Mouse (Mus musculus): ENCODE results near the gene Src.

The Src gene

DNA sequence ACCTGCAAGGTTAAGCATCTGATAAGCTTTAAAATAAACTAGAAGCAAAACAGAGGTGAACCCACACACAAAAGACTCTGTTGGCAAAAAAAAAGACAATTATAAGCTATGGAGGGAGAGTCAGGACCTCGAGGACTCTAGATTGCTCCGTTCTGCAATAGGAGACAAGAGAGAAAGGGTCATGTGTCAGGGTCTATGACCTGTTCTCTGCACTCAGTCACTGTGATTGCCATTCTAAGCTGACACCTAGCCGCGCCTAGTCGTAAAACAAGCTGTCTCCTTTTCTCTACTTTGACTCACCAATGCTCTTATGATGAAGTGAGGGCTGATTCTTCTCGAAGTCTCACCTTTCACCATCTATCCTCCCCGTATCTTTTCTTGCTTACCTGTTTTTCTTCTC lies 5.7 kb upstream of the Src start:
- no peak for DNase-seq (ENCODE audit: low spot score)

DNA sequence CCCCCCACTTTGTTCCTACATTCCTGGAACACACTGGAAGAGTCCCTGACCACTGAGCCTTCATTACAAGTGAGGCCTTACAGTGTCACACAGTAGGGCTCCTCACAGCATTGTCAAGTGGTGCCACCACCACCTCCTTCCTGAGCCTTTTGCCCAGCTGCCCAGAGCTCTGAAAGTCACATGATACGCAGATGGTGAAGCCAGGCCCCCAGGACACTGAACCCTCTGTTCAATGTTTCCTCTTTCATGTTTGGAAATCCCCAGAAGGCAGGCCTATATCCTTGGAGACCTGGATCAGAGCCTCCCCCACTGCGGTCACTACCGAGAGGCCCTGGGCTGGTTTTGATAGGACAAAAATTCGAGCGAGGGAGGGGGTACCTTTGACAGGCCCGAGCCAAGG lies 1.0 kb upstream of the Src start:
- no peak for DNase-seq (ENCODE audit: low spot score)

- no peak for DNase-seq (ENCODE audit: low spot score)
Observed at GRCm38 (mm10) chr2:157418609-157419071, 396 bp downstream of the Src start.

DNA sequence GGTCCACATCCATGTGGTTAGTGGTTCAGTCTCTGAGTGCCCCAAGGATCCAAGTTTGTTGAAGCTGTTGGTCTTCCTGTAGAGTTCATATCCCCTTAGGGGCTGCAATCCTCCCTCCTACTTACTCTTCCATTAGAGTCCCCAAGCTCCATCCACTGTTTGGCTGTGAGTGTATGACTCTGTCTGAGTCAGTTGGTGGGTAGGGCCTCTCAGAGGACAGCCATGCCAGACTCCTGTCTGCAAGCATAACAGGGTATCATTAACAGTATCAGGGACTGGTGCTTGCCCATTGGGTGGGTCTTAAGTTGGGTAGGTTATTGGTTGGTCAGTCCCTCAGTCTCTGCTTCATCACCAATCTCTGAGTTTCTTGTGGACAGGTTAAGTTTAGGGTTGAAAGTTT lies 1.3 kb downstream of the Src start:
- no peak for DNase-seq (ENCODE audit: low spot score)

DNA sequence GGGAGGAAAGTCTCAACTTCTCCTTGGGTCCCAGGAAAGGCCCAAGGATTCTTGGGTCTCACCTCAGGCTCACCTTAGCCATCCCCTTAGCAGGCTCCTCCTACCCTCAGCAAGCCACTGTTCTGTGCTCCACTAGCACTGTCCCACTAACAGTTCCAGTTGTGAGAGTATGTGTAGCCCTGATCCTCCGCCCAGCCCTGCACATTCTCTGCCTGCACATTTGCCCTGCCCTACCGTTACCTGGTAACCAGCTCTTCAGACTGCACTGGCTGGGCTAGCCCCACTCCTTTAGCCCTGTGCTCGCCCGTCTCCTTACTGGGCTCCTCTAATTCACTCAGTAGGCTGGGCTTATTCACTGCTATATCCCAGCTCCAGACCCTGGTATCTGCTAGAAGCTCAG lies 2.2 kb downstream of the Src start:
- no peak for DNase-seq (ENCODE audit: low spot score)

GRCm38 (mm10) chr2:157422062-157422655 lies 3.9 kb downstream of the Src start:
- DNase-seq (ENCODE audit: low spot score), result no peak

DNA sequence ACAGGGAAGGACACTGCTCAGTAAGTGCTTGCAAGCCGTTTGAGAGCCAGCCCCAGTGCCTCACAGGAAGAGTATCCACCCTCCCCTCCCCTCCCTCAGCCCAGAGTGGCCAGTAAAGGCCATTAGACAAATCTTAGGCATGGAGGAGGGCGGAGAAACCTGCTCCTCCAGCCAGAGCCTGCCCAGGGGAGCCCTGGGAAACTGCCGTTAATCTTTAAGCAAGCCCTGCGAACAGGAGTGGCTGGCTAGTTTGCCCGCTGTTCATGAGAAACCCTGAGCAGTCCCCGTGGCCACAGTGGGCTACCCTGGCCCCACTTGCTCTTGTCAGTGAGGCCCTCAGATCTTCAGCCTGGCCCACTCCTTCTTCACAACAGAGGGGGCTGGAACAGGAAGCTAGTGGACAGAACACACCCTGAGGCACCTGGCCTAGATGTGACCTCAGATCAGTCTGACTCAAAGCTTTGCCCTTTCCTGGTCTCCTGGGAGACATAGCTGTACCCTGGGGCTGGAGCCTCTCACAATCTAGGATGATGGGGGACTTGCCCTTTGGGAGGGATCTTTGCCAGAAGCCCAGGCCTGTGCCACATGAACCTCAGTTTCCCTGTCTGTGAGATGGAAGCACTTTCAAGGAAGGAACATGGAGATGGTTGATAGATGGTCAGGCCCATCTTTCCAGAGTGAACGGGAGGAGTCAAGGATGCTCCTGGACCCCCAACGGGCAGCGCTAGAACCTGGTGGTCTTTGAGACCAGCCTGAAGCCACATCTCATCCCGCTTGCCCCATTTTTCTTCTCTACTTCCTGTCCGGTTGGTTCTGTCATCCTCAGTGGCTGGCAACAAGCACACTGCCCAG lies 4.8 kb downstream of the Src start:
- DNase-seq (ENCODE audit: low spot score), result peak; percentile 73

GRCm38 (mm10) chr2:157423706-157424125 lies 5.5 kb downstream of the Src start:
- DNase-seq (ENCODE audit: low spot score), result peak; percentile 45

- peak; percentile 21 for DNase-seq (ENCODE audit: low spot score)
Observed at GRCm38 (mm10) chr2:157424126-157424903, 6.1 kb downstream of the Src start.

DNA sequence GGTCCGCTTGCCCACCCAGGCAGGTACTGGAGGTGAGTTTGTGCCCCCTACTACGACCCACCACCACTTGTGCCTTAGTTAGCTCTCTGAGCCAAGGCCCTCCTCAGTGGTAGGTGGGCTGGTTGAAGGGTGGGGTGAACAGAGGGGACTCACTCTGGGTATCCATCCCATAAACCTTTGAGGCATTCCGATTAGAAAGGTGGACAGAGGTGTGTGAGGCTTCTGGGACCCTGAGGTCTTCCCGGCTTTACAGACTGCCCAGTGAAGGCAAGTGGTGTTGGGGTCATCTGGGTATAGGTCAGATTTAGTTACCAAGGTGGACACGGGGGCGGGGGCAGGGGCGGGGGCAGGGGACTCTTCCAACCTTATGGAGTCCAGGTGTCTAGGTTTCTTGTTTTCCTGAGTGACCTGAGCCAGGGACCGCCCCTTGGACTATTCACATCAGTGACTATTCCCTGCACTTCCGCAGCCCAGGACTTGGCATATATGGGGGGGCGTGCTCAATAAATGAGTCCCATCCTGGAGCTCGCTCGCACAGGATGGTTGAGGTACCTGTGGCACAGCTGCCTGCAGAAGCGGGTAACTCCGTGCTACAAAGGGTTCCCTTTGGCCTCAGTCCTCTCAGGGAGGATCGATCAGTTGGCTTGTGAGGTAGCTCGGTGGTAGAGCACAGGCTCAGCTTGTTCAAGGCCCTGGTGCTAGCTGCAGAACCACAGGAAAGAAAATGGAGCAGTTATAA lies 6.8 kb downstream of the Src start:
- DNase-seq (ENCODE audit: low spot score), result no peak

- DNase-seq (ENCODE audit: low spot score), result no peak
Observed at GRCm38 (mm10) chr2:157425643-157425988, 7.4 kb downstream of the Src start.

GRCm38 (mm10) chr2:157426171-157426570 lies 7.9 kb downstream of the Src start:
- peak; percentile 61 for DNase-seq (ENCODE audit: low spot score)

DNA sequence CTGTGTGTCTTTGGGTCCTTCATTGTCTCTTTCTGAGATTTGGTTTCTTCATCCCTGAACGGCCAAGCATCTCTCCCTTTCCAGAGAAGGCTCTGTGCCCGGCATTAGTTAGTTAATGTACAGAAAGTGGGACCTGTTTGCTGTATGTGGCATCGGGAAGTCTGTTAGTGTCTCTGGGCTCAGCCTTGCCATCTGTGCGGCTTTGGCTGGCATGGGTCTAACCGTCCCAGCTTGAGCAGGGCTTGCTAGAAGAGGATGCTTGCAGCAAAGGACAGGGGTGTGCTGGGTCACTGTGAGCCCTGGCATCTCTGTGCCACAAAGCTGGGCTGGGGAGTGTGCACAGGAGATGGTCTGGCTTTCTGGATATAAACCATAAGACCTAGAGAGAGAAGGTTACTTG lies 8.9 kb downstream of the Src start:
- DNase-seq (ENCODE audit: low spot score), result no peak

DNA sequence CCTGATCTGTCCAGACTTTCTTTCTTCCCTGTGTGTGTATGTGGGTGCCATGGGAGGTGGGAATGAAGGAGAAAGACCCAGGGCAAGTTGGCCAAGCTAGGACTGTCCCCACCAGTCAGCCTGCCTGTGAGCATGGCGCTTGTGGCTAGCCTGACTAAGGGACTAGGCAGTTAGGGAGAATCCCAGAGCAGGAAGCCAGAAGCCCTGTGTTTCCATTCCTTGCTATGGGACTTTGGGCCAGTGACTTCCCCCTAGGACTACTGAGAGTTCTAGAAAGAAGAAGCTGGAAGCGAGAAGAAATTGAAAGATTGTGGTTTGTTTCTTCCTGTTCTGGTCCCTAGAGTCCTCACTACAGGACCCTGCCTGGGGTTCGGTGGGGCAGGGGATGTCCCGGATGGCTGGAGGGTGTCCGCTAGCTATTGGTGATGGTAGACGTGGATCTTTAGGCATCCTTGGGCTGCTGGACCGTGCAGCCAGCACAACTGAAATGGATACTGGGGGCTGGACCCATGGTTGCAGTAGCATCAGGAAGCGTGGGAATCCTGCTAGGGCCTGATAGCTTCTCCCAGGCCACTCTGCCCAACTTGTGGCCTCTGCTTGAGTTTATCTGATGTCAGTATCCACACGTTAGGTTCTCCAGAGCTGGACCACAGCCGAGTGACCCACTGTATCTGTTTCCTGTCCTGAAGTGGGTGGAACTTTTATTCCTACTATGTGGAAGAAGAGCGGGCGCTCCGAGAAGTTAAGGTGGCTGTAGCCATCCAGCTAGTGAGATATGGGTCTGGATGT lies 10.3 kb downstream of the Src start:
- no peak for DNase-seq (ENCODE audit: low spot score)

DNA sequence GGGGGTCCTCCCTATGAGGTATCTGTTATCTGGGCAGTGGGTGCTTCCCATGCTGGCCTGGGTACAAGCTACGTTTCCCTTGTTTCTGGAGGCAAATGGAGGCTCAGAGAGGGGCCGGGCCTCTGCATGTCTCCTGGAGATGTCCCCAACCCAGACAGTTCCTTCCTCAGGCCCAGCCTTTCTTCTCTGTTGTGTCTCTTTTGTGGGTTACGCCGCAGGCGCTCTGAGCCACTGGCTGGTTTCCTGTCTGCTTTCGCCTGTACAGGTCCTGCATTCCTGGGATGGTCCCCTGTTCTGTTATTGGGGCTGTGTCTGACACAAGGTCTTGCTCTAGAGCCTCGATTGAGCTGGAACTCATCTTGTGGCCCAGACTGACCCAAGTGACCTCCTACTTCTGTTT lies 11.5 kb downstream of the Src start:
- no peak for DNase-seq (ENCODE audit: low spot score)

DNA sequence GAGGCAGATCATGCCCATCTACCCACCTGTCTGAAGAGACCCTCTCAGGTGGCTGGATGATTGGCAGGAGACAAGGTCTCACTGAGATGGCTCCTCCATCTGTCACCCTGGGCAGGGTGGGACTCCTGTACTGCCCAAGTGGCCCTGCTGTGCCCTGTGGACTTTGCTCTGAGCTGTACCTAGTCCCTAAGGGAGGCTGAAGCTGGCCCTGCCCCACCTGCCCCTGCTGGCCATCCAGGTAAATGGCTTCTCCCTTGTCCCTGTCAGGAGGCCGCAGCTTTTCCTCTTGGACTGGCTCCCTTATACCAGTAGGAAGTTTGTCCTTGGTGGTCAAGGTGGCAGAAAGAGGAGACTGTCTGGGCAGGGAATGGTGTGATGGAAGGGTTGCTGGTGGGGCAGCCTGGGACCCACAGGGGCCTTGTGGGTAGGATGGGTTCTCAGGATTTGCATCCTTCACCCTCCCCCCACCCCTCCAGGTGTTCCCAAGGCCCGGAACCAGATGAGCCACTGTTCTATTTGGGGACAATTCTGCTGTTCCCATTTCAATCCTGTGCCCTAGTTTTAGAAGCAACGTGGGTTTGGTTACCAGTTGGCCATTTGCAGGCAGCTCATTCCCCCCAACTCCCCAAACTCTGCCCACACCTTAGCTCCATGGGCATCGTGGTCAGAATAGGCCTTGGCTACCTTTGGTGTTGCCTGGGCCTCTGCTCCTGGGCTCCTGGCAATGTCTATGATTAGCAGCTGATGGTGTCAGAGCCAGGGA lies 12.6 kb downstream of the Src start:
- no peak for DNase-seq (ENCODE audit: low spot score)

- DNase-seq (ENCODE audit: low spot score), result no peak
Observed at GRCm38 (mm10) chr2:157431912-157432311, 13.7 kb downstream of the Src start.

- no peak for DNase-seq (ENCODE audit: low spot score)
Observed at GRCm38 (mm10) chr2:157432476-157432875, 14.2 kb downstream of the Src start.

DNA sequence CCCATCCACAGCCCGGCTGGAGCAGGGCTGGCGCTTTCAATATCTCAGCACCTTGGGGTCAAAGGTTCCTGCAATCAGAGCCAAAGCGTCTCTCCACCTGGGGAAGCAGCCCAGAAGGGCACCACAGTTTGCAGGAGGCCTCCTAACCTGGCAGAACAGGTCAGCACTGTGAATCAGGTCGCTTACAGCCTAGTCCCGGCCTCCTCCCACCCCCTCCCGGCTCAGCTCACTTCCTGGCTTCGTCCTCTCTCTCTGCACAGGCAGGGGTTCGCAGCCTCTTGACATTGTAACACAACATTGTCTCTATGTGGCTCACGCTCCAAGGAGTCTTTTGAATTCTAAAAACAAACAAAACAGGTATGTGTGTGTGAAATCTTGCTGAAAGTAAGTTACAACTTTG lies 15.8 kb downstream of the Src start:
- no peak for DNase-seq (ENCODE audit: low spot score)

GRCm38 (mm10) chr2:157434497-157434896 lies 16.3 kb downstream of the Src start:
- DNase-seq (ENCODE audit: low spot score), result no peak

- no peak for DNase-seq (ENCODE audit: low spot score)
Observed at GRCm38 (mm10) chr2:157436496-157436895, 18.3 kb downstream of the Src start.
